Mouse (Mus musculus) liver, embryonic 14.5 days (tissue): ENCODE measurements around the gene Card11. TPM values are rescaled to one million over a fixed set of nuclear protein-coding genes. Genes with fewer than 3 reads are reported as not detected.

ENCODE experiments used
- ATAC-seq: fragments of 200-750 bp; cut with Nextera tagmentation; 2 replicates; pipeline ENCODE4 v1.8.0; 2017; ENCODE audit warnings: moderate number of reproducible peaks, mild to moderate bottlenecking, moderate library complexity; ENCODE audit not compliant: insufficient read depth
- DNase-seq, 3 experiments: peaks; one replicate each; pipeline ENCODE4 v3.0.0-alpha.2; 2012 to 2013; ENCODE audit warnings: low read depth in 3 of 3, low spot score in 3 of 3
- H3K27ac ChIP-seq: fragments of 300-500 bp; sonication (generic); 2 replicates; pipeline ENCODE4 v1.5.1; 2014; ENCODE audit warnings: moderate library complexity, mild to moderate bottlenecking, control low read depth, inconsistent platforms
- H3K27me3 ChIP-seq: fragments of 300-500 bp; sonication (generic); 2 replicates; pipeline ENCODE4 v1.6.1; 2014; ENCODE audit warnings: mild to moderate bottlenecking, low read length, moderate library complexity; ENCODE audit not compliant: control insufficient read depth, insufficient read depth
- H3K36me3 ChIP-seq: fragments of 300-500 bp; sonication (generic); replicated peaks from 2 replicates; pipeline ENCODE4 v1.6.1; 2014; ENCODE audit warnings: low read depth; ENCODE audit not compliant: control insufficient read depth, insufficient read depth
- H3K4me1 ChIP-seq, 2 experiments: fragments of 200-500 bp in 1 of 2; fragments of 300-500 bp in 1 of 2; sonication (generic) in 1 of 2; replicated peaks; 2 replicates each; pipeline ENCODE4 v1.6.1; 2012 to 2014; ENCODE audit warnings: antibody characterized with exemption in 1 of 2, inconsistent platforms in 1 of 2, low read length in 1 of 2; ENCODE audit not compliant: control insufficient read depth in 2 of 2, insufficient read depth in 2 of 2
- H3K4me2 ChIP-seq: fragments of 300-500 bp; sonication (generic); 2 replicates; pipeline ENCODE4 v1.6.1; 2014; ENCODE audit warnings: low read depth, mild to moderate bottlenecking, control low read depth, moderate library complexity
- H3K4me3 ChIP-seq, 2 experiments: fragments of 200-500 bp in 1 of 2; fragments of 300-500 bp in 1 of 2; sonication (generic) in 1 of 2; 2 replicates each; pipeline ENCODE4 v1.5.1; 2012 to 2014; ENCODE audit warnings: low read depth in 2 of 2, low read length in 2 of 2, mild to moderate bottlenecking in 2 of 2, control low read depth in 1 of 2, inconsistent platforms in 1 of 2, moderate library complexity in 1 of 2; ENCODE audit not compliant: insufficient read depth in 1 of 2
- H3K9ac ChIP-seq: fragments of 300-500 bp; sonication (generic); replicated peaks from 2 replicates; pipeline ENCODE4 v1.6.1; 2014; ENCODE audit warnings: mild to moderate bottlenecking, control low read depth, moderate library complexity
- H3K9me3 ChIP-seq: fragments of 300-500 bp; sonication (generic); 2 replicates; pipeline ENCODE4 v1.6.1; 2016; ENCODE audit warnings: low read length, mixed read lengths; ENCODE audit not compliant: control insufficient read depth
- CTCF ChIP-seq: IDR thresholded peaks from 2 replicates; pipeline ENCODE4 v1.5.1; 2016; ENCODE audit warnings: antibody characterized with exemption, low read depth, control low read depth
- EP300 ChIP-seq: IDR thresholded peaks from 2 replicates; pipeline ENCODE4 v1.6.1; 2016; ENCODE audit warnings: antibody characterized with exemption, low read depth
- WGBS: fragments of 180-500 bp; shearing (Covaris S2); extraction: QIAGEN DNeasy Blood & Tissue Kit; methylation state at CpG from one replicate; pipeline ENCODE4 v1.1.7; 2014; ENCODE audit not compliant: insufficient replicate concordance; 5-methylcytosine and 5-hydroxymethylcytosine counted together
- polyA plus RNA-seq, 2 experiments: library from polyadenylated mRNA; depleted of rRNA in 1 of 2; stranded (reverse) in 1 of 2; unstranded in 1 of 2; fragments of >200 nt; fragmentation: Nextera tagmentation in 1 of 2; extraction: Ambion mirVana in 1 of 2; gene quantifications; 2 replicates each; pipeline versions ENCODE4 v1.2.1 to v1.2.3; 2012 to 2014

The Card11 gene
- polyA plus RNA-seq, 2 experiments, result 0.26 TPM; not detected in 1

- Histone ChIP-seq H3K4me1 (no peaks in the 10 kb centered on the region), H3K4me2 (no peak overlapping the region), H3K27me3 (no peaks in the 10 kb centered on the region), H3K9ac (no peak overlapping the region), H3K36me3 (no peaks in the 10 kb centered on the region), H3K4me3 (no peak overlapping the region), H3K27ac (no peak overlapping the region), H3K9me3 (no peaks in the 10 kb centered on the region)
- ATAC-seq, result no peak
- no peak for DNase-seq
- TF ChIP-seq CTCF, result no peak
- no peak for TF ChIP-seq EP300
- WGBS, result 51% methylated on average over 6 of the region's 6 CpGs
Measured at GRCm38 (mm10) chr5:140871241-140871640, 129.1 kb downstream of the Card11 start.

- H3K36me3 ChIP-seq, result no peaks in the 10 kb centered on the region
- H3K4me3 ChIP-seq, result no peak overlapping the region
- H3K9me3 ChIP-seq, result no peaks in the 10 kb centered on the region
- no peak for ATAC-seq
- peak in 1 of 3 experiments; percentile 33 for DNase-seq
- no peak for TF ChIP-seq EP300
- peak; percentile 76 for TF ChIP-seq CTCF
- H3K27ac ChIP-seq, result no peak overlapping the region
- no peaks in the 10 kb centered on the region for H3K27me3 ChIP-seq
- H3K4me1 ChIP-seq, result no peaks in the 10 kb centered on the region
- no peak overlapping the region for H3K9ac ChIP-seq
- H3K4me2 ChIP-seq, result no peak overlapping the region
- WGBS, result 57% methylated on average over 2 of the region's 2 CpGs
Measured at GRCm38 (mm10) chr5:140869034-140869433, 131.3 kb downstream of the Card11 start.

GRCm38 (mm10) chr5:140859730-140860129 is 140.7 kb downstream of the Card11 start:
- no peaks in the 10 kb centered on the region; a peak in 1 of 4 replicates for H3K4me1 ChIP-seq
- H3K27me3 ChIP-seq, result no peaks in the 10 kb centered on the region
- no peak for ATAC-seq
- no peak overlapping the region for H3K9ac ChIP-seq
- no peak overlapping the region for H3K4me3 ChIP-seq
- TF ChIP-seq EP300, result no peak
- no peak overlapping the region for H3K27ac ChIP-seq
- no peak overlapping the region for H3K4me2 ChIP-seq
- H3K9me3 ChIP-seq, result no peaks in the 10 kb centered on the region
- no peak for DNase-seq
- no peaks in the 10 kb centered on the region for H3K36me3 ChIP-seq
- 61% methylated on average over 5 of the region's 5 CpGs for WGBS

GRCm38 (mm10) chr5:140858335-140858734 is 142.0 kb downstream of the Card11 start:
- DNase-seq (no peak), ATAC-seq (no peak)
- WGBS, result 40% methylated on average over 3 of the region's 3 CpGs
- Histone ChIP-seq H3K9me3 (no peaks in the 10 kb centered on the region), H3K36me3 (no peaks in the 10 kb centered on the region), H3K4me3 (no peak overlapping the region), H3K9ac (no peak overlapping the region), H3K27me3 (no peaks in the 10 kb centered on the region), H3K4me2 (no peak overlapping the region), H3K27ac (no peak overlapping the region), H3K4me1 (no peaks in the 10 kb centered on the region; a peak in 1 of 4 replicates)
- TF ChIP-seq EP300 (no peak), CTCF (peak; percentile 52)

- DNase-seq (no peak), ATAC-seq (no peak)
- H3K4me2 ChIP-seq, result no peak overlapping the region
- no peaks in the 10 kb centered on the region for H3K36me3 ChIP-seq
- no peaks in the 10 kb centered on the region for H3K9me3 ChIP-seq
- no peak overlapping the region for H3K9ac ChIP-seq
- H3K4me1 ChIP-seq, result peaks cover 0 to 2% of the 10 kb centered on the region in 2 experiments; a peak in 1 of 4 replicates
- 46% methylated on average over 8 of the region's 8 CpGs for WGBS
- TF ChIP-seq EP300 (no peak), CTCF (peak; percentile 68)
- no peak overlapping the region for H3K4me3 ChIP-seq
- H3K27ac ChIP-seq, result no peak overlapping the region
- no peaks in the 10 kb centered on the region for H3K27me3 ChIP-seq
Measured at GRCm38 (mm10) chr5:140857432-140858154, 142.8 kb downstream of the Card11 start.
